Mouse (Mus musculus) frontal cortex, postnatal 25 days (tissue): Measurements from ENCODE around the gene Chd6.

Experiments used
- DNase-seq, 2 experiments: peaks; one replicate each; pipeline ENCODE4 v3.0.0; 2022; ENCODE audit warnings: low spot score in 2 of 2

Gene Chd6

DNA sequence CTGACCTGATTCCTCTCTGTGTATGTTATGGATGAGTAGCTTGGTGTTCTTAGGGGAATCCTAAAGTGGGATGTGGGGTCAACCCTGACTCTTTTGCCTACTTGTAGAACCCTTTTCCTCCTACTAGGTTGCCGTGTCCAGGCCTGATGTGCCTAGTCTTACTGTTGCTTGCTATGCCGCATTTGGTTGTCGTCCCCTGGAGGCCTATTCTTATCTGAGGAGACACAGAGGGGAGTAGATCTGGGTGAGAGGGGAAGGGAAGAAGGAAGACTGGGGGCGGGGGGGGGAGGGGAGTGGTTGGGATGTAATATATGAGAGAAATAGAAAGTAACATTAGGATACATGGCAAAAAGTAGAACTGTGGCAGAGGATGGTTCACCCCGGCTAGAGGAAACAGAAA is 33.3 kb downstream of the Chd6 start:
- DNase-seq = no peak

DNA sequence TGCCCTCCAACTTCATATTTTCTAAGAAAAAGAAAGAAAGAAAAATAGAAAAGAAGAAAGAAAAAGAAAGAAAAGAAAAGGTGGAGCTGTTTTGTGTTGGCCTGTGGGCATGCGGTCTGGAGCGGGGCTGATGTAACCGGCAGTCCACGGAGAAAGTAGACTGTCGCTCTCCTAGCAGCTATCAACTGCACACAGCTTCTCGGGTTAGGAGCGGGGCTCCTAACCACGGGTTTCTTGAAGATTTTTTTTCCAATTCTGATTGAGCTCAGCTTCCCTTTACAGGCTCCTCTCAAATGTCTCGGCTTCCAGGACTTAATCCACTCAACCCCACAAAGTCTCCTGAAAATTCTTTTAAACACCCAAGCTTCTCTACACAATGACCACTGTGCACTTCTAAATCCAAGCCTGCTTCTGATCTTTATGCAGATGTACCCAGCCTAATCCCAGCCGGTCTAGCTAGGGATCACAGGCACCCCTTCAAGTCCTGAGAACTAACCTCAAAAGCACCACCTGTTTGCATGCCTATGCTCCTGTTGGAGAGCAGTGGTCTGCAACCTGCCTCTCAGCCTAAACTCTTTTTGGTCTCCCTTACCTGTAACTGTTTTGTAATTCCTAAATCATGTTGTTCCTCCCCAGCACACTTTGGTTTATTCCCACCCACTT is 42.6 kb downstream of the Chd6 start:
- DNase-seq = no peak

DNA sequence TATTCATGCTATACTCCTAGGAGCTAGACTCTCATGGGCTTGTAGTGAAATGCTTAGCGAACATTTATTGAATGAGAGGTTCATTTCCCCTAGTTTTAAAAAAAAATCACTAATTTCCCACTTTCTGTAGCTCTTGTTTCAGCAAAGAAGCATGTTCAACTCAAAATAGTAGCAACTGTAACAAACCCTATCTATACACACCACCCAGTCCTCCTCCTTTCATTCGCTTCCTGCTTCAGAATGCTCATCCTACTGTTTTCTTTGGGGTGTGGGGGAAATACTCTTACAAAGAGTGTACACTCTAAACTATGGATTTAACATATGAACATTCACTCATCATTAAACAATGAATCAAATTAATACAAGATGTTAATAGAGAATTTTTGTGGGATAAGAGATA is 43.3 kb downstream of the Chd6 start:
- DNase-seq = no peak

DNA sequence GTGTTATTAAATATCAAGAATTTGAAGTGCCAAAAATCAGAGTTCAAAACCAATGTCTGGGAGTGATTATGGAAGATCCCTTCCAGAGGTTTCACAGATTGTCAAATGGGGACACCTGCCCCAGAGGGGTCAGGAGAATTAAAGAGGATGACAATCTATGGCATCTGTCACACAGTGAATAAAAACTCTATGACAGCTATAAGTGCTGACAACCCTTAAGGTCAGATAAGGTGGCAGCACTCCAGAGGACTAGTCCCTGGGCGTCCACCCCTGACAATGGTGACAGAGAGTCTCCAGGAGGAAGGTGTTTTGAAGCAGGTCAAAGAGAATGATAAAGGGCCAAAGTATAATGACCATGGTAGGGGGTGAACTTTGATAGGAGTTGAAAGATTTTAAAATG is 44.0 kb downstream of the Chd6 start:
- no peak for DNase-seq

DNA sequence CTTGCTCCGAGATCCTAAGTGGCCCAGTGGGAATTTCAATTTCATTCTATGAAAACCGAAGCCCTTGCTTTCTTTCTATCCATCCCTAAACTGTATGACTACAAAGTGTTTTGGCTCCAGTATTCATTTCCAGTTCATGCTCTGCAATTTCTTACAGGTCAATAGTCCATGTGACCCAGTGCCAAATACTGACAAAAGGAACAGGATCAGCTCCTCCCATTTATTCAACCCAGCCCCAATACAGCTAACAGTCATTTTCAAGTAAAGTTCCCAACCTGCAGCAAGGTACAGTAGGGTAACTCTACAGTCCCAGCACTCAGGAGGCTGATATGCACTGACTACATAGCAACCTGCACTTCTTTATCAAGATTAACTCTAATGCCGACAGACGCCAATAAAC is 50.0 kb downstream of the Chd6 start:
- DNase-seq = no peak

DNA sequence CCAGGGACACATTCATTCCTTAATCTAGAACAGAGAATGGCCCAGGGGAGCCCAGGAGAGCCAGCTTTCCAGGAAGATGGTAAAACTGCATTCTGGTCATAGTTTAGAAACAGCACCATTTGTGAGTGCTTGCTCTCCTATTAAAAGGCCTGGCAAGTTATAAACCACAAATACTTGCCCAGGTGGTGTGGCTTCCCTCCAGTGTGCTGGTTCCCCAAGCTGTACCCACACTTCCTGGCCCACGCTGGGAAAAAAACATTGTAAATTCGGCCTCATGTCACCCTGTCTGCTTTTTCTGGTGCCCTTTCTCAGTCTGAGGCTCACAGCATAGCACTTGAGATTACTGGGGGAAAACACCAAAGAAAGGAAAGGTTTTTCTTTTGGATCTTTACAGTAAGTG is 55.1 kb downstream of the Chd6 start:
- DNase-seq = no peak

DNA sequence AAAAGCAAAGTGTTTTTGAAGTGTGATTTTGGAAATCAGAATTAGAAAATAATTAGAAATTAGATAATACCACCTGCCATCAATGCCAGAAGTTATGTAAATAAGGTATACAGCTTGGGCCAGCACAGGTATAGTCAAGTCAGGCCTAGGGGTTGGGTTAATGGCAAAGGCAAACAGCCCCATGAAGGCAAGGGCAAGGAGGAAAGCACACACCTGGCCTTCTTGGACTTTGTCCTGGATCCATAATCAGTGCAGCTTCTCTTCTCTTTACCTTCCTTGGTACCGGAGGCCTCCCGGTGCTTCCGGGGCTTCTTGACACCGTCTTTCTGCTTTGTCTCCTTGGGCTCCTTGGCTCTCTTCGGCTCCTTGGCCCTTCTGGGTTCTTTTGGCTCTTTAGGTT is 56.7 kb downstream of the Chd6 start:
- DNase-seq = no peak

DNA sequence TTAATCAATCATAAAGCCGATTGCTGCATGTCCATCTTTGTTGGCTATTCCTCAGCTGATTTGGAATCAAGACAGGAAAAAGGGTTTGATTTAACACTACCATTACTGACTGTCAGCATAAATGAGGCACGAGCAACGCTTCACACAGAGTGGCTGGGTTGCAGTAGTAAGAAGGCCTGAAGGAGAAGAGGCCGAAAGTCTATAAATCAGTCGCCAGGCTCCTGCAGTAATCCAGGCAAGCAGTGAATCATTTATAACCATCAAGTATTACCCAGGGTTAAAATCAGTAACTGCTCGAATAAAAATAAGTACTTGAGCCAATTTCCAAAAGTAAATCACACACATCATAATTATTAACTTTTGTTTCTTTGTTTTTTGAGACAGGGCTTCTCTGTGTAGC is 59.4 kb downstream of the Chd6 start:
- no peak for DNase-seq

DNA sequence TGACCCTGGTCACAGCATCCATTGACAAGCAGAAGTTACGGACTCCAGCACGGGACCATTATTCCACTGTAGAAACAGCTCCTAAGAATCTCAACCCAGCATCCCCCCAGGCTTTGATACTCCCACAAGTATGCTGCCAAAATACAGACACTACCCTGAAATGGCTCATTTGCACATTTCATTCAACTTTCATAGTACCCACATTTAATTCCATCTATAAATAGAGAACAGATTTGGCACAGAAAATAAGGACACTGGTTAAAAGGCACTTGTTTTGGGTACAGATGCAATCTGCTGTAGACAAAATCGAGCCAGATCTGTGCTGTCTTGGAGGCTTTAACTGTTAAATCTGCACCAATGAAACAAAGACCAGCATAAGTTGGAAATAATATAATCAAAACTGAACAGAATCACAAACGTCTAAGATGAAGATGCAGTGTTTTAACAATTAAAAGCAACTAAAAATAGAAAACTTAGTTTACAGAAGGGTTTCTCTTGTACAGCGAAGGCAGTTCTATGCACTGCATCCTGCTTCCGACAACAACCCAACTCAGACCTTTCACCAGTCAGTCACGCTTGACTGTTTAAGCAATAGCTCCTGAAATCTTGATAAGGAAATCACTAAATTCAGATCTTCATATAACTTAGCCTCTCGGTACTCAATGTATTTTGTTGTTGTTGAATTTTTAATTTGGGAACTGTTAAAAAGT is 64.2 kb downstream of the Chd6 start:
- DNase-seq = no peak

DNA sequence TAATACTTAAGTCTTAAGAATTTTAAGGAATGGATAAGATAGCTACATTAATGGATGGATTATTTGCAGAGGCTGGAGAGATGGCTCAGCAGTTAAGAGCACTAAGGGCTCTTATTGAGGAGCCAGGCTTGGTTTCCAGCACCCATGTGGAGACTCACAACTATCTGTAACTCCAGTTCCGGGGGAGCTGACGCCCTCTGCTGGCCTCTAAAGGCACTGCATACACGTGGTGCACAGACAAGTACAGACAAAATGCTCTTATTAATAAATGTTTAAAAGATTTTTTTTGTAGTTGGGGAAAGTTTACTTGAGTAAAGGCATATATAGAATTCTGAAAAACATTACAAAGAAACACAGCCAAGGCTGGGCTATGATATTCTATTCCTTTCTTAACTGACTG is 66.0 kb downstream of the Chd6 start:
- no peak for DNase-seq

DNA sequence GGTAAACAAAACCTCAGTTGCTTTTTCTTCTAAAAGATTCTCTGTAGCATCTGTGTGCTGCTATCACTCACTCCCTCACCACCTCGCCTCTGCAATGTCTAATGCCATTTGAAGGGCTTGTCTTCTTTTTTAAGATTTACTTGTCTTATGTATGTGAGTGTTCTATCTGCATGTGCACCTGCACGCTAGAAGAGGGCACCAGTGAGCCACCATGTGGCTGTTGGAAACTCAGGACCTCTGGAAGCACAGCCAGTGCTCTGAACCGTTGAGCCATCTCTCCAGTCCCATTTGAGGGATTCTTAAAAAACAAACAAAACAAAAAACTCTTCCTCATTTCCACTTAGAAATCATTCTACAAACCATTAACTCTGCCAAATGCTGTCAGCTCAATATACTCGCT is 68.1 kb downstream of the Chd6 start:
- DNase-seq = no peak

DNA sequence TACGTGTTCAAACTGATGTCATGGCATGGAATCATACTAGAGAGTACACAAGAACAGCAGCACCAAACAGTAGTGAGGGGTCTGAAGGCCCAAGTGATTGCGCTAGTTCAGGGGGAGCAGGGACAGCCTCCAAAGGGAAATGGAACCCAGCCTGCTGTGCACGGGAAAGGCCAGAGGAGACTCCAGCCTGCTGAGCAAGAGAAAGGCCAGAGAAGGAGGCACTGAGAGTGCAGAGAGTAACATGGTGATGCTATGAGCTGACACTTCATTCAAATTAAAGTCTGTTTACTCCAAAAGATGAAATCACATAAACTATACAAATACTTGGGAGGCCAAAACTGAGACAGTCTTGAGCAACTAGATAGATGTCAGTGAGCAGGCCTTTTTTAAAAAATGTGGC is 71.1 kb downstream of the Chd6 start:
- no peak for DNase-seq

DNA sequence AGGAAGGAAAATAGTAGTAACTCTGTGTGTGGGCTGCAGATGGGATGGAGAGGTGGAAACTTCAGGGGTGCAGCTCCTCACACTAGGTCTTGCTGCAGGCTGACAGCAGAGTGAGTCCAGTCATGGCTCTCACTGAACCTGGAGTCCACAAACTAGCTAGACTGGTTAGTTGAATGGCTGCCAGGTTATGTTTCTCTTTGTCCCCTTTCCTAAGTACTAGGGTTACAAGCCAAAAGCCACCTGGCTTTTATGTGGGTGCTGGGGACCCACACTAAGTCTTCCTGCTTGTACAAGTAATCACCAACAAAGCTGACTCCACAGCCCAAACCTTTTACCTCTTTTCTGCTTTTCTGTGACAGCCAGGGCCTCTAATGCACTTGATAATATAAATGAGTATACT is 75.7 kb downstream of the Chd6 start:
- no peak for DNase-seq

DNA sequence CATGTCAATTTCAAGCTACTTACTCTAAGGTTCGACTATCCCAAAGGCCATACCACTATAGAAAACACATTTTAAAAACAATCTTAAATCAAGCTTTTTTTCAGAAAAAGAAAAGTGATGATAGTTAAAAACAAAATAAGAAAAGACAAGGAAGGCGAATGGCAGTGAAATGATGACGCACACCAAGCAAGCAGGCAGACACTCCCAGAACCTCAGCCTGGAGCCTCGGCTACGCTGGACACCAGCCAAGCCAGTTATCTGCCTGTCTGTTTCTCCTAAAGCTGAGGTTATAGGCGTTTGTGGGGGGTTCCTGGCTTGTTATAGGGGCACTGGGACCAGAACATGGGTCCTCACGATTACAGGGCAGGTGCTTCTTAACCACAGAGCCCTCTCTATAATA is 76.5 kb downstream of the Chd6 start:
- no peak for DNase-seq

DNA sequence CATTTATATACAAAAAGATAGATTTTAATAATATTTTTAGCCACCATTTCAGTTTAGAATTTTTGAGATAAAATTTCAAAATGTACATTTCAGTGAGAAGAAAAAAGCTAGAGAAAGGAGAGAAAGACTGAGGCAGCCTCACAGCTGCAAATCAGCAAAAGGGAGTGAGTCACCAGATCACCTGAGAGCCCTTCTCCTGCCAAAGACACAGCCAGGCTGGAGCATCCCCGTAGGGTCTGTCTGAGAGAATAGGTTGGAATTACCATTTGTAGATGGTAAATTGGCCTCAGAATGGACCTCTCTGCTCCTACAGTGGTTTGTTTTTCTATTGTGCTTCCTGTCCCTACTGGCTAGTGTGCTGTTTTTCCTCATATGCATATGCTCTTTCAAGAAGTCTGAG is 84.3 kb downstream of the Chd6 start:
- DNase-seq = no peak

DNA sequence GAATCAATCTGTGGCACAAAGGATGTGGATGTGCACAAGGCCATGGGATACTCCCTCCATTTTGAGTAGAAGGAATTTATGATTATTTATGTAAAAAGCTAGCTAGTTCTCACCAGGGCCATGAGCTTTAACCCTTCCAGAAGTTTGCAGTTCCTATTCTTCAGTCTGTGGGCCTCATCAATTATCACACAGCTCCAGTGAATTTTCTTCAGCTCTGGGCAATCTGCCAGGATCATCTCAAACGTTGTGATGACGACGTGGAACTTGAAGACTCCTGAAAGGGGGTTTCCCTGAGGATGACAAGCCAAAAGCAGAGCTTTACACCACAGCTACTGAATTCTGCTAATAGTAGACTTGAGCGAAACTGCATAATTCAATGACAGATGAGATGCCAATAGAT is 91.0 kb downstream of the Chd6 start:
- no peak for DNase-seq

DNA sequence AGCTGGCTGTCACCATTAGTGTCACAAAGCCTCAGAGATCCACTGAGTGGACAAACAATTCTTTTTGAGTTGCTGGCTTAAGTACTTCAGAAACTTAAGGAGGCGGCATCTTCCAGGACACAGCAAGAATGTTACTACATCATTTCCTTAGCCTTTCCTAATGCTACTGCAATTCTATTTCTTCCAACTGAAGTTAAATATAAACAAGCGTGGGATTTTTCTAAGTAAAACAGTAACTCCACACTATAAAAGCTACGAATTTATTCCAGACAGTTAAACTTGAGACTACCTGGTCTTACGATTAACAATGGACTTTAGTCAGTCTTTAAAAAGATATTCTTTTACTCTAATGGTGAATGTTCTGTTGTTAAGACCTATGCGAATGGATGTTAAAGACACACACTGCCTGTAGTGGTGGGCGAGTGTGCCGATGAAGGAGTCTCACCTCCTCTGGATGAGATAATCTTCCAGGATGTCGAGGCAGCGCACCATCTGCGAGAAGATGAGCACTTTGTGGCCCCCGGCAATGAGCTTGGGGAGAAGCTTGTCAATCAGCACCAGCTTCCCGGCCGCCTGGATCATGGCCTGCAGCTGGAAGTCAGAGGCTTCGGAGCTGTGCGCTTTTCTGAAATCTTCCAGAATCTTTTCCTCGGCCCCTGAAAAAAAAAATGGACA is 96.2 kb downstream of the Chd6 start:
- no peak for DNase-seq

DNA sequence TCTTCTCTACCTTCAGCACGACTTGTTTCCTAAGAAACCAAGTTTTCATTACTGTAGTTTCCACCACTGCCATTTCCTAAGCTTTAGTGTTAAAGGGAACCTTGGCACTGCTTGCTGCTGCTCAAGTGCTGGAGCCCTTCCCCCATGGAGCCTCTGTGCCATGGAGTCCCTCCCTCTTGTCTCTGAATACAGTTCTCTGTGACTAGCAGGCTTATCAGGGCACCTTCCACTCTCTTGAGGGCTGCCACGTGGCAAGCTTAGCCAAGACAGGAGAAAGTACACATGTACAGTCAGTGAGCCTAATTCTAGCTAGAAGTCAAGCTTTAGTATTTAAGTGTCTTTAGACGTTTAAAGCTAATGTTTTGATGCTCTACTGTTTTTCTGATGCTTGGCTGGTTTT is 104.5 kb downstream of the Chd6 start:
- DNase-seq = no peak

DNA sequence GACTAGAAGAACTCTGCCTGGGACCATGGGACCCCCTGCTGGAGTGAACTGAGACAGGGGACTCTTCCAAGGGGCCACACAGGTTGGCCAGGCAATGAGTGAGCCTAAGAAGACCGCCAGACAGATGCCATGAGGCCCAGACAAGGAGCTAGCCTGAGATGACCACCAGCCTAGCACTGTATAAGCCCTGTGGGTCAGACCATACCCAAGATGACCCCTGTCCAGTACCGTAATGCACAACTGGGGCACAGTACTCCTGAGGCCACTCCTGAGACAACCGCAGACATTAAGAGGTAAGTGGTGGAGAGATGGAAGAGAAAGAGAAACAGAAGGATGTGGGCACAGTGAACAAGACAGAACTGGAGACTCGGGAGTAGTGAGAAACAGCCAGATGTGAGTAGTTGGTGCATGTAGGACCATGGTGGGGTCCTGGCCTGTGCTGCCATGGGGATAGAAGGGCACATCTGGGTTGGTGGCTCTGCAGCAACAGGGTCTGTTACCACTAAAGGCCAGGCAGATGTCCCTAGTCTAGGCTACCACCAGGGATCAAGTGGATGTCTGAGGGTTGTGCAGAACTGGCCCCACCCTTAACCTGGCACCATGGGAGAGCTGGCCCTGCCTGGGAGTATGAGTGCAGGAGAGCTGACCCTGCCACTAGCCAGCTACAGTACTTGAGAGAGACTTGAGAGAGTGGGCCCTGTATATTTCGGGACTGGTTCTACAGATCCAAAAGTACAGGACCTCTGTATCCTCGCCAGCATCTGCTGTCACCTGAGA is 111.7 kb downstream of the Chd6 start:
- DNase-seq = no peak

DNA sequence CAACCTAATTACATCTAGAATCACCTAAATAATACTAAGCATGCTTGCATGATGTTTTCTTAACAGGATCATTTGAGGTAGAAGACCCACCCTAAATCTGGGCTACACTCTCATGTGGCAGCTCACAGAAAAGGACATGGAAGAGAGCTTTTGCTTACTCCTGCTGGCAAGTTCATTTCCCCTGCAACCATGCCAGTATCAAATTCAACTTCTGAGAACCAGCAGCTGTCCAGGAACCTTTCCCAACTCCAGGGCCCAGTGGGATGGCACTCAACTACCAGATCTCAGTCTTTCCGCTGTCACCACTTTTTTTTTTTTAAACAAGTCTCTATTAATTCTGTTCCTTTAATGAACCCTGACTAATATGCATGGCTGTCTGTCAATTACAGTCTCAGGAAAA is 114.7 kb downstream of the Chd6 start:
- no peak for DNase-seq

DNA sequence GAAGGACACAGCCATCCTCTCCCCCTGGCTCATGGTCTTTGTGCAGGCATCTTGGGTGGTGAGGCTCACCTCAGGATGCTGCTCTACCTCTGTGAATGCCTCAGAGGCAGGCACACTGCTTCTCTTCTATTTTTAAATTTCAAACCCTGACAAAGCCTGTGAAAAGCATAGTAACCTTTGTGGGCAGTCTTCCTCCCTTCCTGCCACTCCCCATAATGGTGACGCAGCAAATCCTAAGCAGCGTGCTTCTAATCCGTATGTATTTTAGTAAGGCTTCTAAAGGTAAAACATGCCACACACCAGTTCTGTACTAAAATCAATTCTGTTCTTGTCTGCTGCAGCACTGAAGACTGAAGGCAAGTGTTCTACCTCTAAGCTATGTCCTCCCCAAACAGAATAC is 116.4 kb downstream of the Chd6 start:
- no peak for DNase-seq

DNA sequence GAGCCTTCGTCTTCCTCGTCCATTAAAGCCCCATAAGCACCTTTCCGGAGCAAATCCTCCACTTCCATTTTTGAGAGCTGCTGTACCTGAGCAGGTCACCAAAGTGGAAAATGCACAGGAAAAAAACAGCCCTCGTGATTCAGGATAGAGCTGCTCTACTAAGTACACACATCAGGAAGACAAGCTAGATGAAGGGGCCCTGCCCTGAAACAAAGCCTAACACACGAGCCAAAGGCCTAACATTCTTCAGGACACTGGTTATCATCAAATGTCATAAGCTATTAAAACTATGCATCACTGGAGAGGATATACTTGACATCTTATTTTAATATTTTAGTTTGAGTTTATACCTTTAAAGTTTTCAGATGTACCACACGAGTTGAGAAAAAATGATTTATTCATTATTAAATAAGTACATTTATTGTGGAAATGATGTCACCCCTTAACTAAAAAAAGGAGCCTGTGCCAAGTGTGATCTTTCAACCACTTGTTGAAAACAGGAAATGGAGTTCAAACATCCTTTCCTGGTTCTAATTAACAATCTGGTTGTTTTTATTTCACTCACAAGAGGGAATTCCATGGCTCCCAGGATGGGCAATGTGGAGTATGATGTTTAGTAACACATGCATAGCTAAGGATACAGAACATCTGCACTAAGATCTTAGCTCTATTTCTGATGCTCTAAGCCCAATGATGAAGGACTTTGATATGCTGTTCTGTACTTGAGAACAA is 118.4 kb downstream of the Chd6 start:
- DNase-seq = no peak
